Mouse (Mus musculus) kidney, adult 2 months (tissue): ENCODE results near the gene Gtf2h5.

Experiments
- CTCF ChIP-seq: fragments of 200-500 bp; conservative IDR thresholded peaks from 2 replicates; pipeline ENCODE4 v1.5.1; 2011; ENCODE audit warnings: low read depth, mild to moderate bottlenecking, control low read depth, low read length, moderate library complexity, mixed read lengths; ENCODE audit not compliant: insufficient read depth, insufficient read length
- POLR2A ChIP-seq: fragments of 200-500 bp; IDR thresholded peaks from one replicate; pipeline ENCODE4 v1.6.1; 2011; ENCODE audit warnings: low read depth, low read length, control low read depth

GRCm38 (mm10) chr17:6106361-6107014 is 26.9 kb downstream of the Gtf2h5 start, which contains the start of gene Tulp4:
- TF ChIP-seq CTCF: no peak
- TF ChIP-seq POLR2A: peak; percentile 23
